Mouse (Mus musculus): Measurements from ENCODE around the gene Tmco2.
"Not testable (repeated sequence)": the region's sequence is repeated elsewhere in the genome, so short reads cannot be mapped to it uniquely, and the experiment has no call there.

Gene Tmco2

GRCm38 (mm10) chr4:121109126-121109525 is at the start of gene Tmco2:
Gene Tmco2, minus strand, starts transcription at chr4:121109226.
- no peak for DNase-seq (ENCODE audit: low spot score in 2 of 2)

DNA sequence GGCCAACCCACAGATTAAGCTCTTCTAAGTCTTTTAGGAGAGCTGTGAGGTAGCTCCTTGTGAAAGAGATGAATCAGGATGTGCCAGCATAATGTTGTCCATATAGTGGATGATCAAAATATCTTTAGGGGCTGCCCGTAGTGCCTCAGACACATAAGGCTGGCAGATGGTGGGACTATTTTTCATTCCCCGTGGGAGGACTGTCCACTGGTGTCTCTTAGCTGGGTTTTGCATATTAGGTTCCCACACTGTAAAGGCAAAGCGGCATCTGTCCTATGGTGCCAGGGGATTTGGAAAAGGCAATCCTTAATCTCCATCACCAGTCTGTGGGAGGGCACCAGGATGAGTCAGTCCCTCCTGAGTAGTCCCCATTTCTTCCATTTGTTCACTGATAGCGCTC is 5.7 kb downstream of the Tmco2 start:
- DNase-seq (ENCODE audit: low spot score in 2 of 2): no peak

GRCm38 (mm10) chr4:121097650-121098378 is 11.2 kb downstream of the Tmco2 start, which contains the start of gene Zmpste24:
Gene Zmpste24, minus strand, starts transcription at chr4:121098241.
- peak; percentile 73 to 75 for DNase-seq (ENCODE audit: low spot score in 2 of 2)

DNA sequence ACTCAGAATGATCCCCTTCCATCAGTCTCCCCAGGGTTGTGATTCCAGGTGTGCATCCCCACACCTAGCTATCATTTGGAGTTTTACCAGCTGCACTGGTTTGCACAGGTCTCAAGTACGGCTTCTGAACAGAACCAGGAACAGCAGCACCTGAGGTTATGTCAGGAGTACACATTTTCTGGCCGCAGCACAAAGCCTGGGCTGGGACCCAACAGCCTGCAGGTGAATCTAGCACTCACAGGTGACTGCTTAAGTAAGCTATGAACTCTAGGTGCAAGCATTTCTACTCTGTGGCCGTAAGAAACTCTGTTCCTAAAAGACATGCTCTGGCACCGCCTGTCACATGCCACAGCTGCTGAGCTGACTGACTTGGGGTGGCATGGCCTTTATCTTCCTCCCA is 18.8 kb downstream of the Tmco2 start:
- DNase-seq (ENCODE audit: low spot score in 2 of 2): no peak

DNA sequence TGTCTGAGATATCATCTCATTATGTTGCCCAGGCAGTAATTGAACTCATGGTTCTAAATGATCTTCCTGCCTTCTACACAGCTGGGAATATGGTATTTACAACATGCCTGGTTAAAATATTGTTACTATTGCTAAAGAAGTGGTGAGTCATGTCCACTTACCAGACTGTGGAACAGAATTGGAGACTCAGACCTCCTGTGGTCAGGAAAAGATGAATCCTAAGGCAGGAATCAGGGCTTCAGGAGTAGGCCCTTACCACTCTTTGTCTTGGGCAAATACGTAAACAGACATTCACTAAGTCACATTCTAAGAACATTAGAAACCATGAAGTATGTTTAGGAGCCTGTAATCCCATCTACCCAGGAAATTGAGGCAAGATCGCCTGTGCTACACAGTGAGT is 20.3 kb downstream of the Tmco2 start:
- no peak for DNase-seq (ENCODE audit: low spot score in 2 of 2)

- no peak for DNase-seq (ENCODE audit: low spot score in 2 of 2)
Observed at GRCm38 (mm10) chr4:121084506-121084905, 24.5 kb downstream of the Tmco2 start.

- no peak for DNase-seq (ENCODE audit: low spot score in 2 of 2)
Observed at GRCm38 (mm10) chr4:121080395-121080794, 28.6 kb downstream of the Tmco2 start.

- DNase-seq (ENCODE audit: low spot score in 2 of 2): no peak
Observed at GRCm38 (mm10) chr4:121077915-121078646, 30.9 kb downstream of the Tmco2 start.

- DNase-seq (ENCODE audit: low spot score in 2 of 2): no peak
Observed at GRCm38 (mm10) chr4:121074250-121074649, 34.8 kb downstream of the Tmco2 start.

- DNase-seq (ENCODE audit: low spot score in 2 of 2): no peak
Observed at GRCm38 (mm10) chr4:121065336-121065735, 43.7 kb downstream of the Tmco2 start.

DNA sequence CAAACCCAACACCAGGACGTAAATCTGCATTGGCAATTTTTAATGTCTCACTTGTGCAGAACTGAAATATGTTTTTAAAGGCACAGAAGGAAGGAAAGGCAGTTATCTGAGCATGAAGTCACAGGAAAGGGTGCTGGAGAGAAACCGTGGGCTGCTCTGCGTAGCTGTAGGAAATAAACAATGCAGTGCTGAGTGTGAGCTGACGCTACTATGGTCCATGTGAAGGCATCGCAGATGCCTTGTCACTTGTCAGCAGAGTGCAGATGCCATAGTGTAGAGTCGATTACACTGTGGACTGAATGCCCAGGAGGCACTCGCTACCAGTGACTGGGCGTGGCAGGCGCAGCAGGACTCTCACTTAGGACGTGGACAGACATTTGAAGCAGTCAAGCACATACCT is 49.8 kb downstream of the Tmco2 start:
- DNase-seq (ENCODE audit: low spot score in 2 of 2): not testable (repeated sequence)

- DNase-seq (ENCODE audit: low spot score in 2 of 2): no peak
Observed at GRCm38 (mm10) chr4:121057032-121057431, 52.0 kb downstream of the Tmco2 start.

DNA sequence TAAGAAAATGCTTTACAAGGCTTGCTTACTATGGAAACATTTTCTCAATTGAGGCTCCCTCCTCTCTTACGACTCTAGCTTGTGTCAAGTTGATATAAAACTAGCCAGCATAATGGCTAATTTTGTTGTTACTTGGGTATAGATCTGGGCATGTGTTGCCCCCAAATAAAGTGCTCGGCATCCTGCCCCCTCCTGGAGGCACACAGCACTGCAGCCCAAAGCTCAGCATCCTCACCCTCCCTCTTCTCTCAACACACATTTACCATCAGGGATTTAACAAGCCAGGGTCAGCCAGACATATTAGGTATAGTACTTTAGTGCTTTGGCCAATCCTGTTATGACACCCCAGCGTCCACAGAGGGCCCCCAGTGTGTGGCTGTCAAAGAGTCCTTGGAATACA is 52.7 kb downstream of the Tmco2 start:
- no peak for DNase-seq (ENCODE audit: low spot score in 2 of 2)

All from urinary bladder, postnatal 36 days (tissue).